Mouse (Mus musculus) C2C12 (cell line): Measurements from ENCODE around the gene Csnk1e.

ENCODE experiments used
- CTCF ChIP-seq: IDR thresholded peaks from one replicate; pipeline ENCODE4 v1.5.1; 2011; ENCODE audit not compliant: control insufficient read depth, insufficient read depth, insufficient read length
- FOSL1 ChIP-seq: IDR thresholded peaks from one replicate; pipeline ENCODE4 v1.8.0; 2011; ENCODE audit warnings: mild to moderate bottlenecking, low read length; ENCODE audit not compliant: poor library complexity, insufficient read depth, severe bottlenecking
- MAX ChIP-seq: IDR thresholded peaks from one replicate; pipeline ENCODE4 v1.6.1; 2011; ENCODE audit warnings: mild to moderate bottlenecking, control low read depth
- MYOD1 ChIP-seq: IDR thresholded peaks from one replicate; pipeline ENCODE4 v1.6.1; 2011; ENCODE audit warnings: low read depth; ENCODE audit not compliant: control insufficient read depth, insufficient read length
- MYOG ChIP-seq: IDR thresholded peaks from one replicate; pipeline ENCODE4 v1.6.1; 2011; ENCODE audit not compliant: control insufficient read depth, insufficient read length; ENCODE audit errors: extremely low read depth
- USF1 ChIP-seq: IDR thresholded peaks from one replicate; pipeline ENCODE4 v1.6.1; 2011; ENCODE audit warnings: low read depth, mild to moderate bottlenecking, control low read depth, moderate library complexity

DNA sequence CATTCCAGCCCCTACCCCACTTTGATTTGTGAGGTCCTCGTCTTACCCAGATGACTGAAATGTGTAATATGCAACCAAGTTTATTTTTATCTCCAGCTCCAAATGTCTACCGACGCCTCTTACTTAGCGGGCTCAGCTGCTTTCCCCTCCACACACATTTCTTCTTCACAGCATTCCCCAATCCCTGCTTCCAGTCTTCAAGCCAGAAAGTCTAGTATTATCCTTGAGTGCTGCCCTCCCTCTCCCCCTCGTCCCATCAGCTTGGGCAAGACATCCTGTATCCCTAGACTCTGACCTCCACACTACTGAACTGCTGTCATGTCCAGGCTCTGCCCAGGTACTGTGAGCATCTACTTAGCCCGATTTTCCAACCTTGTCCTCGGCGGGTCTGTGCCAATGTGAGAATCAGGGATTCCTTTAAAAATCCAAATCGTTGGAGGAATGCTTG lies 51.6 kb downstream of the Csnk1e start:
- TF ChIP-seq CTCF (no peak), USF1 (no peak), MYOG (no peak), MAX (no peak), MYOD1 (no peak), FOSL1 (no peak)
